Mouse (Mus musculus) ES-E14 (cell line): Measurements from ENCODE around the gene Cyp3a11. TPM values are rescaled to one million over a fixed set of nuclear protein-coding genes. Genes with fewer than 3 reads are reported as not detected.

Source experiments
- total RNA-seq: library from RNA; depleted of rRNA; stranded (reverse); fragments of 300-350 nt; gene quantifications from 2 replicates; pipeline ENCODE4 v1.2.3, GENCODE M21; 2012; rRNA removed

The Cyp3a11 gene
- total RNA-seq, 1 experiment = not detected

Other genes with a start within 250 kb of the Cyp3a11 start
- gene Cyp3a41a, start 159.8 kb downstream of the Cyp3a11 start, total RNA-seq = not detected in 2 replicates
- gene Cyp3a44, start 74.1 kb downstream of the Cyp3a11 start, total RNA-seq = not detected in 2 replicates
- not detected in 2 replicates for gene Cyp3a25, start 129.7 kb upstream of the Cyp3a11 start, total RNA-seq
- gene Cyp3a59, start 199.3 kb upstream of the Cyp3a11 start, total RNA-seq = not detected in 2 replicates